Mouse (Mus musculus) Muller cell, postnatal 12 days (primary cell): Measurements from ENCODE around the gene Romo1.
"Not testable (repeated sequence)": the region's sequence is repeated elsewhere in the genome, so short reads cannot be mapped to it uniquely, and the experiment has no call there.

Experiments used
- DNase-seq: peaks from one replicate; pipeline ENCODE4 v3.0.0-alpha.2; 2015; ENCODE audit errors: inconsistent ontology term

Romo1 gene

DNA sequence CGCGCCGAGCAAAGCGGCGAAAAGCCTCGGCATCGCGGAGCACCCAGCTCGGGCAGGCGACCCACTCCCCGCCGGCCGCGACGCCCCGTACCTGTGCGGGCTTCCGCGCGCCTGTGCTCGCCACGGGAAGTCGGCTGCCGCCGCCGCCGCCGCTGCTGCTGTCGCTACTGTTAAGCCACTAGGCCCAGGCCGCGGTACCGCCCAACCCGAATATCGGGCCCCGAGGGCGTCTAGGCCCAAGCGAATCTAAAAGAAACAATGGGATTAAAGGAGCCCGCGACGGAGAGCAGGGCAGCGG, 35.9 kb downstream of the Romo1 start:
- no peak for DNase-seq

DNA sequence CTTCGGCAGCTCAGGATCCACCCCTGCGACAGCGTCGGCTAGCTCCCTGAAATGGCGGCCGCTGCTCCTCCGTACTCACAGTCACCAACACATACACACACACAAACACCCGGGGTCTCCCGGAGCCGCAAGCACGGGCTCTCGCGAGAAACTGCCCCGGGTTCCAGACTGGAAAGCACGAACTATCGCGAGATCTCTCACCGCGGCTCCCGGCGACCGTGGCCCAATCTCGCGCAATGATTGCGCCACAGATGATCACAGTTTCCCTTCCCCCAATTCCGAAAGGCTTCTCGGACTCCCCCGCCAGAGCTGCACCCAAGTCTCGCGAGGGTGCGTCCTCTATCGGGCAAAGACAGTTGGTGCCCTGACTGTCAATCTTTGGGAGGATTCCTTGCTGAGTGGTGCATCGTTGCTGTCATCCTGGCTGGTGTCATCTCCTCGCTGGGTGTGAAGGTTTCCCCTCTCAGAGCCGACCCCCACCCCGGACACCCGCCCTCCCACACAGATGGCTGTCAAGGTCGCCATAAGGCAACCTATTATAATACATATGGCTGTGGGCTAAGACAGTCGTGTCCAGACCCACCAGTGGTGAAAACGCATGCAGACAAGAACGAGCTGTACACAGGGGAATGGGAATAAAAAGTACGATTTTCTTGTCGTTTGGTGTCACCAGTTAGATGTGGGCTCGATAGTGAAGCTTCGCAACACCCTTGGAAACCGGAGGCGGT, 36.4 kb downstream of the Romo1 start, which contains the start of gene Rbm39:
Gene Rbm39 (minus strand): TSS at position 145 of the 728 bp plus-strand sequence.
- peak; percentile 100 for DNase-seq

DNA sequence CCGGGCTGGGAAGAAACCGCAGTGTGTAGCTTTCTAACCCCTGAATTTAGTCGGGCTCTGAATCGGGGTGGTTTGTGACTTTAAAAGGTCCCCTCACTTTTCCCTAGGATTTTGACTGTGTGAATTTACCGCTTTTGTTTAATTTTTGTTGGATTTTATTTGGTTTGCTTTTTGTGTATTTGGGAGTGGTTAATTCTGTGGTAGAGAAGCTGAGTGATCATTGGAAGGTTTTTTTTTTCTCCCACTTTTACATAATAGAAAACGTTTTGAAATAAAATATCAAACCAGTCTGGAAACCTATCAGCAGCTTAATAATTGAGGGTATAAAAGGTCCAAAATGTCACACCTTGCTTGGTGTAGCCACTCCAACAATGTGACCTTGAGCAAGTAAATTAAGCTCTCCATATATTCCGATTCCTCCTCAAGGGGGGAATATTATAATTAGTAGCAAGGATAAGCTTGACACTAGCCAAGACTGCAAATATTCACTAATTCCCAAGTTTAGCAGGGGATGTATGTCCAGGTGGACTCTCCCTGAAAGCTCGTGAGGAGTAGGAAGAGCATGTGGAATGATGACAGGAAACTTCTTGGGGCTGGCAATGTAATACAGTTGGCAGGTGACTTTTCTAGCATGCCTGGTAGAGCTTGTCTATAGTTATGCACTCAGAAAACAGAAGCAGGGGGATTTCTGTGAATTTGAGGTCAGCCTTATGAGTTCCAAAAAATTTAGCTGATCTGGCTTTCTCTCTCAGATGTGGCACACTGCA, 37.2 kb downstream of the Romo1 start:
- DNase-seq = no peak

DNA sequence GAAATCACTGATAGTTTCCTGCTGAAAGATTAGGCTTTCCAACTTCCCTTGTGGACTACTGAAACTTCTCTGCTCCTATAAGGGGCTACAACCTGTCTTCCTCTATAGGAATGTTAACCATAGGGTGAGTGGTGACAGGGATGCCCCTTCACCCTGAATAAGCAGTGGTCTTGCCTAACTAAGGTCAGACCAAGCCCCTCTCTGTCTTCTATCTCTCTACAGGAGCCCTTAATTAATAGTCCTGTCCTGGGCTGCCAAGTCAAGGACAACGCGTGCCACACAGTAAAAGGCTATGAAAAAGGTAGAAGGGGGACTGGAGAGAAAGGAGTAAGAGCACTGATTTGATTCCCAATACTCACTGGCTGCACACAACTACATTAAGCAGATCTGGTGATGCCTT, 37.8 kb downstream of the Romo1 start:
- DNase-seq = no peak

DNA sequence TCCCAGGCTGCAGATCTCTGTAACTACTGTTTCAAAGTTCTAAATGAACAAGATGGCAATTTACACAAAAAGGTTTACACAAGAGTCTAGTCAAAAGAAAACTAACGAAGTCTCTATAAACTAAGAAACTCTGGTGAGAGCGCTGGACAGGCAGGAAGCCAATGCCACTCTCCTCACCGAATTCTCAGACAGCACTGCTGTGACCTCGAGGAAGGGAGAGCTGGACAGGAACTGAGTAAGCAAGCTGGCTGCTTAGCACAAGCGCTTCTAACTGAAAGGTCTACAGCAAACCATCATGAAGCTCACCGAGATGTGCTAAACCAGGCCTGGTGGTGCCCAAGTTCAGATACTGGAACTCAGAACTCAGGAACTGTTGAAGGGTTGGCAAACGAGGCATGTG, 45.4 kb downstream of the Romo1 start:
- not testable (repeated sequence) for DNase-seq

DNA sequence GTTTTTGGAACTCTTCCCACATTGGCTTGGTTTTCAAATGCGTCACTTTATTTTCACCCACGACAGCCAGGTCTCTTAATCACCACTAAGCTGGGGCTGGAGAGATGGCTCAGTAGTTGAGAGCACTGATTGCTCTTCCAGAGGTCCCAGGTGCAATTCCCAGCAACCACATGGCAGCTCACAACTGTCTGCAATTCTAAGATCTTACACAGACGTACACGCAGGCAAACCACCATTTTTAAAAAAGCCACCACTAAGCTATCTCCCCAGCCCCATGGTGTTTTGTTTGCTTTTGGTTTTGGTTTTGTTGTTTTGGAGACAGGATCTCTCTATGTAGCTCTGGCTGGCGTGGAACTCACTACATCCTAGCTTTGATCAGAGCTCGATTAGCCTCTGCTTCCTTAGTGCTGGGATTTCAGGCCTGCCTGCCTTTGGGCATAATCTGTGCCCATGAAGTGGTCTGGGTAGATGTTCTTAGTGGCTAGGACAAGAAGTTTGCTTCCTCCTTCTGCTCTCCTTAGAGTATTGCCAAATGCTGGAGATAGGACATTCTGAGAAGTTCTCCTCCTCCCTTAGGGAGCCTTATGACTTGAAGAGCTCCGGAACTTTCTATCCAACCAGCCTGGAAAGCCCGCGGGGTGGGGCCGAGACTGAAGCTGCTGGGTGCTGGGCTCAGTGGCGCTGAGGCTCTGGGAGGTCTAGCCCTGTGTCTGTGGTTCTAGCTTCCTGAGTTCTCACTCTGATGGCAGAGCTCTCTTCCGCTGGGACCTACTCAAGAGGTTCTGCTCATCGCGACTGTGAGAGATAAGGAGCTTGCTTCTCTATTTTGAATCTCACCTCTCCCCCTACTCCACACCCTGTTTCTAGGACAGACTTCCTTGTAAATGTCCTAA, 46.4 kb downstream of the Romo1 start:
- no peak for DNase-seq

DNA sequence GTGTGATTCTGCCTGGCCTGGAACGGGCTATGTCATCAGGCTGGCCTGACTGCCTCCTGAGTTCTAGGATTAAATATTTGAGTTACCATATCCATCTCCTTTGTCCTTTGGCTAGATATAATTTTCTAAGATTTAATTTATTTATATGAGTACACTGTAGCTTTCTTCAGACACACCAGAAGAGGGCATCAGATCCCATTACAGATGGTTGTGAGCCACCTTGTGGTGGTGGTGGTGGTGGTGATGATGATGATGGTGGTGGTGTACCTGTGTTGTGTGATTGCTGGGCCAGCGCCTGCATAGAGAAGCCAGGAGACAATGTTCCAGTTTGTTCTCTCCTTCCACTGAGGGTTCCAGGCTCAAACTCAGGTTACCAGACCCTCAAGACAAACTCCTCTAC, 47.7 kb downstream of the Romo1 start:
- no peak for DNase-seq

DNA sequence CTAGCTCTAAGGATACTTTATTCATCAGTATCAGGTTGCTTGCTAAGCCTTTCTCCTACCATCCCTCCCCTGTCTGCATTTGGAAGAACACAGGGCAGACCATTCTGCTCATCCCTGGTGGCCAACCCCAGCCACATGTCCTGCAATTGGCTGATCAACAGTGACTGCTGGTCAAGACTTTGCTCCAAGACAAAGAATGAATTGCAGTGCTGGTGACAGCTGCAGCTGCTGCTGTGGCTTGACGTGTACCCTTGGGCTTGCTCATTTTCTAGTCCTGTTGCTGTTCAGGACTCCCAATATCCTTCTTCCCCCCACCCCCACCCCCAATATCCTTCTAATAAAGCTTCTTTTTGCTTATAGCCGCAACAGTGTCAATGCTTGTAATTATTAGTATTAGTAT, 48.2 kb downstream of the Romo1 start:
- no peak for DNase-seq

DNA sequence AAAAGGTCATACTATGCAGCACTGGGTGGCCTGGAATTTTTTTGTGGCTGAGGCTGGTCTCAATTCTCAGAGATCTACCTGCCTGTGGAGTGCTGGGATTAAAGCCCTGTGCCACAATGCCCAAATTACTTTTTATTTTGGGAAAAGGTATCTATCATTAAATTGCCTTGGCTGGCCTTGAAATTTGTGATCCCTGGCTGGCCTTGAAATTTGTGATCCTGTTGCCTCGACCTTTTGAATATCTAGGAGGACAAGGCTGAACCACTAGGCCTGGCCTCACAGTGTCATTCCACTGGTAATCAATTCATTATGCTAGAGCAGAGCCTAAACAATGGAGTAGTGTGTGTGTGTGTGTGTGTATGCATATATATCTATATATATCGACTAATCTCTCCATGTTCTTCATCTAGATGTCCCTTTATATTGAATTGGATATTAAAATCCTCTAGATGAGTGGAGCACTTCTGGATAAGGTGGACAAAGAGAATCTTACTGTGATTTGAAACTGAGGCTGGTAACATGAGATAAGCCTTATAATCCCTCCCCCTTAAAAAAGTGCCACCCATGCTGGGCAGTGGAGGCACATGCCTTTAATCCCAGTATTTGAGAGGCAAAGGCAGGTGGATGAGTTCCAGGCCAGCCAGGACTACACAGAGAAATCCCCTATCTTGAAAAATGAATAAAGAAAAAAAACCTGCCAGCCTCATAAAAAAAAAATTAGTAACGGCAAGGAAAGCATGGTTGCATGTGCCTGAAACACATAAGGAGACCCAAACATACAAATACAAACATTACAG, 49.4 kb downstream of the Romo1 start:
- DNase-seq = no peak

DNA sequence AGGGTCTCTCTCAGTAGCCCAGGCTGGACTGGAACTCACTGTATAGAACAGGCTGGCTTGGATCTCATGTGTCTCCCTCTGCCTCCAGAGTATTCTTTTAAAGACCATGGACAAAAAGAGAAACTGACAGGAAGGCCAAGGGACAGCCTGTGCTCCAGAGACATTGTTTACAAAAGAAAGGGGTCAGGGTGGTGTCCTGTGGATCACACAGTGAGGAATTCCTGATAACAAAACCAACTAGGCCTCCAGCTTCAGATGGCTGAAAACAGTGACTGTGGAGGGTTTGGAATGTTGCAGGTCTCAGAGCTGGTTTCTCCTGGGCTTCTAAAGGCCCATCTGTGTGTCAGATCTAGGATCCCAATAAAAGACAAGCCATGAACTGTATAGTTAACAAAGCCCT, 50.7 kb downstream of the Romo1 start:
- DNase-seq = peak; percentile 33
